Mouse (Mus musculus) limb, embryonic 11.5 days (tissue): ENCODE data around the gene St3gal6. TPM values are rescaled to one million over a fixed set of nuclear protein-coding genes. Genes with fewer than 3 reads are reported as not detected.

ENCODE experiments used
- ATAC-seq: fragments of 200-750 bp; cut with Nextera tagmentation; 2 replicates; pipeline ENCODE4 v1.8.0; 2017; ENCODE audit warnings: low read depth; ENCODE audit not compliant: insufficient number of reproducible peaks, low FRiP score, low TSS enrichment
- DNase-seq: peaks from one replicate; pipeline ENCODE4 v3.0.0-alpha.2; 2015; ENCODE audit warnings: low spot score
- H3K27ac ChIP-seq: fragments of 300-500 bp; sonication (generic); replicated peaks from 2 replicates; pipeline ENCODE4 v1.5.1; 2014; ENCODE audit warnings: low read depth, mild to moderate bottlenecking, low read length
- H3K27me3 ChIP-seq: fragments of 300-500 bp; sonication (generic); 2 replicates; pipeline ENCODE4 v1.6.1; 2014; ENCODE audit warnings: mild to moderate bottlenecking, low read length, mixed read lengths; ENCODE audit not compliant: control insufficient read depth, insufficient read depth
- H3K36me3 ChIP-seq: fragments of 300-500 bp; sonication (generic); 2 replicates; pipeline ENCODE4 v1.6.1; 2014; ENCODE audit warnings: mild to moderate bottlenecking, low read length, moderate library complexity, mixed read lengths; ENCODE audit not compliant: control insufficient read depth, insufficient read depth
- H3K4me1 ChIP-seq: fragments of 300-500 bp; sonication (generic); 2 replicates; pipeline ENCODE4 v1.6.1; 2014; ENCODE audit warnings: low read length, mixed read lengths; ENCODE audit not compliant: control insufficient read depth, insufficient read depth
- H3K4me2 ChIP-seq: fragments of 300-500 bp; sonication (generic); 2 replicates; pipeline ENCODE4 v1.6.1; 2014; ENCODE audit warnings: low read depth, mild to moderate bottlenecking, moderate library complexity; ENCODE audit not compliant: severe bottlenecking
- H3K4me3 ChIP-seq: fragments of 300-500 bp; sonication (generic); 2 replicates; pipeline ENCODE4 v1.5.1; 2014; ENCODE audit warnings: low read depth, low read length
- H3K9ac ChIP-seq: fragments of 300-500 bp; sonication (generic); 2 replicates; pipeline ENCODE4 v1.6.1; 2014; ENCODE audit warnings: mild to moderate bottlenecking, low read length
- H3K9me3 ChIP-seq: fragments of 300-500 bp; sonication (generic); 2 replicates; pipeline ENCODE4 v1.6.1; 2016; ENCODE audit warnings: low read length; ENCODE audit not compliant: control insufficient read depth
- WGBS: fragments of 180-500 bp; shearing (Covaris S2); extraction: QIAGEN DNeasy Blood & Tissue Kit; methylation state at CpG from one replicate; pipeline ENCODE4 v1.1.7; 2014; 5-methylcytosine and 5-hydroxymethylcytosine counted together
- polyA plus RNA-seq: library from polyadenylated mRNA; unstranded; fragments of >200 nt; fragmentation: Nextera tagmentation; extraction: Ambion mirVana; gene quantifications from 2 replicates; pipeline ENCODE4 v1.2.1, GENCODE M21; 2014

Gene St3gal6
- polyA plus RNA-seq, 1 experiment from 2014 or later, result 14.0 TPM

DNA sequence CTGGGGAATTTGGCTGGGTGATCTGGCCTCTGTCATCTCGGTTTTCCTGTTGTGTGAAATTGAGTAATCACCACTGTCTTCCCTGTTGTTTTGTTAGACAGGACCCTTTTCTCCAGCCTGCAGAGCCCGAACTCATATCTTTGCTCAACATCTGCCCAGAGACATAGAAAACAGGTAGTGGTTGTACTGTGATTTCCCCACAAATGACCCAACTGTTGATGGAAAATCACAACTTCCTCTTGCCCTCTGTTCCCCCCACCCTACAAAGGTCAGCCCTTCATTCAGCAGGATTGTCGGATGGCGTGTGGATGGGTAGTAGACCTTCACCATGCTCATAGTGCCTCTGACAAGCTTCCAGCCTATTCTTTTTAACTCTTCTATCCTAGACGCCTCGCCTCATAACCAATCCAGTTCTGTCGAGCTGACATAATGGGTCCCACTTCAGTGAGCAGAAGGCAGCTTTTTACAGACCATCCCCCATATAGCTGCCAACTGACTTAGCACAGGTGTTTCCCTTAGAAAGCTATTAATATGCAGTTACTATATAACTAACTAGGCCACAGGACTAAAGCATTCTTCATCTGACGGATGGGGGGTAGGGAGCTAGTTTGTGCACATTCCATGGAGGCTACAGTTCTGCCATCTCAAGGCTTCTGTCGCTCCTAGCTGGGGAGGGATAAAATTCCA is 42.7 kb downstream of the St3gal6 start:
- Histone ChIP-seq H3K4me1 (no peaks in the 10 kb centered on the region), H3K36me3 (peaks cover 3% of the 10 kb centered on the region; the same call in 1 of the 2 replicates), H3K27me3 (no peaks in the 10 kb centered on the region), H3K9ac (no peak overlapping the region), H3K27ac (no peak overlapping the region), H3K4me3 (no peak overlapping the region), H3K9me3 (no peaks in the 10 kb centered on the region), H3K4me2 (no peak overlapping the region)
- 85% methylated on average over 9 of the region's 9 CpGs for WGBS
- no peak for ATAC-seq
- no peak for DNase-seq

DNA sequence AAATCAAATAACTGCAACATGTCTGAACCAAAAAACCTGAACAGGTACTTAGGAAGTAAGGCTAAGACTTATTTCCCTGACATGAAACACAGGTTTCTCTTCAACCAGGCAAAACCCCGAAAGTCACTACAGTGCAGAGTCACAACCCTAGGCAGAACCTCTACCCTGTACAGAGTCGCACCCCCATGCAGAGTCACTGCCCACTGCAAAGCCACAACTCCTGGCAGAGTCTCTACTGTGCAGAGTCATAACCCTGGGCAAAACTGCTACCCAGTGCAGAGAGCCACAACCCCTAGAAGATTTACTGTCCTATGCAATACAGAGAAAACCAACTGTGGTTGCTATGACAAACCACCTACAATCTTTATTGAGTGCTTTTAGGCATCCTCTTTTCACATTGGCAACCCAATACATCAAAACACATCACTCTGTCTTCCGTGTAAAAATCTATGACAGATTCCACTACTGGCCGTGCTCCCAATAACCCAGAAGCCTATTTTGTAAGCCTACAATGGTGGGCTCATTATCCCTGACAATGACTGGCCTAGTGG is 44.1 kb downstream of the St3gal6 start:
- WGBS, result 88% methylated on average over 4 of the region's 4 CpGs
- Histone ChIP-seq H3K27me3 (no peaks in the 10 kb centered on the region), H3K4me1 (no peaks in the 10 kb centered on the region), H3K9me3 (no peaks in the 10 kb centered on the region), H3K27ac (no peak overlapping the region), H3K9ac (no peak overlapping the region), H3K36me3 (peaks cover 3% of the 10 kb centered on the region; the same call in 1 of the 2 replicates), H3K4me2 (no peak overlapping the region), H3K4me3 (no peak overlapping the region)
- ATAC-seq (no peak), DNase-seq (no peak)

DNA sequence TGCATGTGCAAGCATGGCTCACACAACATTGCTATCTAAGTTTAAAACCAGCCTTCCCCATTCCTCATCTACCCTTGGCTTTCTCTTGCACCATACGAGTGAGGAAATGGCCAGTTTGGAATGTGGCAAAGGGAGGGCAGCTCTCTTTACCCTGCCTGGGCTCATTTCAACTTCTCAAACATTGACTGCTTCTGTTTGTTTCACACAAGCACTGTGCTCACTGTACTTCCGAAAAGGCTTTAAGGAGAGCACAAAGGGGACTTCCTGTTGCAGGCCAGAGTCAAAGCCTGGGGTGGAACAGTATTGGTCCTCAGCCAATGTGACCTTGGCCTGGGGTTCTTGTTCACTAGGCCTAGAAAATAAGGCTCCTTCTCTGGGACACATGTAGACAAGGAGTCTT is 47.7 kb downstream of the St3gal6 start:
- 79% methylated on average over 2 of the region's 2 CpGs for WGBS
- Histone ChIP-seq H3K4me2 (no peak overlapping the region), H3K9ac (no peak overlapping the region), H3K4me1 (no peaks in the 10 kb centered on the region), H3K27me3 (no peaks in the 10 kb centered on the region), H3K4me3 (no peak overlapping the region), H3K36me3 (peaks cover 3% of the 10 kb centered on the region; the same call in 1 of the 2 replicates), H3K27ac (no peak overlapping the region), H3K9me3 (no peaks in the 10 kb centered on the region)
- no peak for ATAC-seq
- no peak for DNase-seq

DNA sequence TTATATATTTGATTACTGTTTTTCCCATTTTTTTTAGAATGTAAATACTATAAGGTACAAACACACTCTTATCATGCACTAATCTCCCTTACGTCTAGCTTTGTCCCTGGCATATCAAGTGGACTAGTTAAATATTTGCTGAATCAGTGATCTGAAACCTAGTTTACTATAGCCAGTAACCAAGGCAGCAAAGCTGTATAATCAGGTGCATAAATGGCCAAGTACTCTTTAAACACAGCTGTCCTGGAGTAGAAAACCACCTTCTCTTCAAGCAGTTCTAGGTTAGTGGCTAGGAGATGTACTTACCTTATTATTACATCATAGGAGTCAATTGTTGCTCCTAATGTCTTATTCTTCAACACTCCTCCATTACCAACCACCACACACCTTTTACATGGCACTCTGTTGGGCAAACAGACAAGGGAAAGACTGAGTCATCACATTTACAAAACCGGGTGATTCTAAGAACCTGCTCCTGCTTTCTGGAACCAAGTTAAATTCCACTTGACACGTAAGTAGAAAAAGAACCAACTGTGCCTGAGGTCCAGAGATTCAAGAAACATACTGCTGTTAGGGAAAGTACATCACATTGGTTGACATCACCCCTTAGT is 48.4 kb downstream of the St3gal6 start:
- no peaks in the 10 kb centered on the region for H3K27me3 ChIP-seq
- no peak overlapping the region for H3K9ac ChIP-seq
- H3K36me3 ChIP-seq, result peaks cover 3% of the 10 kb centered on the region; the same call in 1 of the 2 replicates
- no peak overlapping the region for H3K4me3 ChIP-seq
- no peak overlapping the region for H3K27ac ChIP-seq
- no peak for ATAC-seq
- H3K4me2 ChIP-seq, result no peak overlapping the region
- H3K9me3 ChIP-seq, result no peaks in the 10 kb centered on the region
- WGBS, result 94% methylated on average over 3 of the region's 3 CpGs
- no peaks in the 10 kb centered on the region for H3K4me1 ChIP-seq
- no peak for DNase-seq

DNA sequence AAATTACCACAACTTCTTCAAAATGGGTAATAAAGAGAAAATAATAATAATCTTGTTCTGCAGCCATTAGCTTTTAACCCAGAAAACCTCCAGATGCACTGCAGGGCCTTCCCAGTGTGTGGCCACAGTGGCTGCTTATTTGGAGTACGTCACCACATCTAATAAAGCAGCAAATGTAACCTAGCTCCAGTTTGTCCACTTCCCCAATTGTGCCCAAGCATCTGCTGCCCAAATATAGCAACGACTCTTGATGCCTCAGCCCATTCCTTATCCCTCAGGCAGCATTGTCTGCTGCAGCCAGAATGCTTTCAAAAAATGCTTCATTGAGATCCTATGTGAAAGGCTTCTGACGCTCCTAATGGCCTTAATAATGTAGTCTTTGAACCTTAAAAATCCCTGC is 49.2 kb downstream of the St3gal6 start:
- no peaks in the 10 kb centered on the region for H3K9me3 ChIP-seq
- no peak overlapping the region for H3K4me3 ChIP-seq
- no peaks in the 10 kb centered on the region for H3K27me3 ChIP-seq
- 84% methylated on average over 3 of the region's 3 CpGs for WGBS
- ATAC-seq (no peak), DNase-seq (no peak)
- H3K36me3 ChIP-seq, result peaks cover 3% of the 10 kb centered on the region; the same call in 1 of the 2 replicates
- H3K9ac ChIP-seq, result no peak overlapping the region
- H3K27ac ChIP-seq, result no peak overlapping the region
- no peak overlapping the region for H3K4me2 ChIP-seq
- H3K4me1 ChIP-seq, result no peaks in the 10 kb centered on the region

DNA sequence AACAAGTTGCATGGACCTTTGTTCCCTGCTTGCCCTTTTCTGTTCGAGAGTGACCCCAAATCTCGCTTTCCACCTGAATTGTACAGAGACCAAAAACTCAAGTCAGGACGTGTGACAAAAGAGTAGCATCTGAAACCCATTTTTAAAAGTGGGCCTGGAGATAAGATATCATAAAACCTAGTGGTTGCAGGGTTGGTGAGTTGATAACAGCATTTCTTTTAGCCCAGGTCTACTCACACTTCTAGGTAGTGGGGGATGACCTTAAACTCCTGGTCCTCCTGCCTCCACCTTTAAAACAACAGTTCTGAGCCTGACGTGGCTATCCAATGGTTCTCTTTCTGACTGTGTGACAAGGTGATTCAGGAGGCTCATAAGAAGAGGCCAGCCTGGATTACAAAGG is 53.2 kb downstream of the St3gal6 start:
- 90% methylated on average over 4 of the region's 4 CpGs for WGBS
- DNase-seq, result no peak

DNA sequence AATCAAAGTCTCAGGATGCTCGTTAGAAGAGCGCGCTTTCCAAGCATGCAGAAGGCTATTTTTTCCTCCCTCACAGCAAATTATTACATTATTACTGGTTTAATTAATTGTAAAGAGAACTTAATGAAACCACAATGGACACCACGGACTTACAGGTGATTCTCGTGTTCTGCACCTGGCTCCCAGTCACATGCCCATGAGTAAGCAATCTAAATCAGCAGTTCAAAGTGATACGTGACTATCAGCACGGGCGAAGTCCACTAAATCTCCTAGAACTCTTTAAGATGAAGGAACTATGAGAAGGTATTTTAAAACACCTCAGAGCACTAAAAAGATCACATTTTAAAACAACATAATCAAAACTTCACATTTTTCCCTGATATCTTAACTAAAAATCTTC is 54.0 kb downstream of the St3gal6 start:
- H3K27ac ChIP-seq, result no peak overlapping the region
- ATAC-seq (no peak), DNase-seq (no peak)
- no peaks in the 10 kb centered on the region for H3K4me1 ChIP-seq
- no peak overlapping the region for H3K4me2 ChIP-seq
- no peaks in the 10 kb centered on the region for H3K27me3 ChIP-seq
- no peak overlapping the region for H3K4me3 ChIP-seq
- H3K9me3 ChIP-seq, result no peaks in the 10 kb centered on the region
- H3K9ac ChIP-seq, result no peak overlapping the region
- WGBS, result 84% methylated on average over 8 of the region's 8 CpGs
- H3K36me3 ChIP-seq, result no peaks in the 10 kb centered on the region

More for the DNA sequence above, 53.2 kb downstream of the St3gal6 start:
- no peak overlapping the region for H3K9ac ChIP-seq
- no peaks in the 10 kb centered on the region for H3K4me1 ChIP-seq
- no peak overlapping the region for H3K4me2 ChIP-seq
- H3K4me3 ChIP-seq, result no peak overlapping the region
- no peak overlapping the region for H3K27ac ChIP-seq
- no peaks in the 10 kb centered on the region for H3K27me3 ChIP-seq
- ATAC-seq, result no peak
- no peaks in the 10 kb centered on the region for H3K9me3 ChIP-seq
- no peaks in the 10 kb centered on the region for H3K36me3 ChIP-seq

DNA sequence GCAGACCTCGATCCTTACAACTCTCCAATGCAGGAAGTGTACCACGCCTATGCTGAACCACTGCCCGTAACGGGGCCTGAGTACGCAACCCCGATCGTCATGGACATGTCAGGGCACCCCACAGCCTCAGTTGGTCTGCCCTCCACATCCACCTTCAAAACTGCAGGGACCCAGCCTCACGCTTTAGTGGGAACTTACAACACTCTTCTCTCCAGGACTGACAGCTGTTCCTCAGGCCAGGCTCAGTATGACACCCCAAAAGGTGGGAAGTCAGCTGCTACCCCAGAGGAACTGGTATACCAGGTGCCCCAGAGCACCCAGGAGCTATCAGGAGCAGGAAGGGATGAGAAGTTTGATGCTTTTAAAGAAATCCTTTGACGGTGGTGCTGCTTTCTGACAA is 58.6 kb downstream of the St3gal6 start:
- ATAC-seq, result no peak
- Histone ChIP-seq H3K27me3 (no peaks in the 10 kb centered on the region), H3K4me2 (no peak overlapping the region), H3K9me3 (no peaks in the 10 kb centered on the region), H3K4me1 (no peaks in the 10 kb centered on the region), H3K36me3 (peaks cover 2% of the 10 kb centered on the region; the same call in 1 of the 2 replicates), H3K27ac (no peak overlapping the region), H3K4me3 (no peak overlapping the region), H3K9ac (no peak overlapping the region)
- DNase-seq, result no peak
- WGBS, result 91% methylated on average over 9 of the region's 9 CpGs
